14 mouse cellular contexts compared by ENCODE assay signal in the genomic region with DNA sequence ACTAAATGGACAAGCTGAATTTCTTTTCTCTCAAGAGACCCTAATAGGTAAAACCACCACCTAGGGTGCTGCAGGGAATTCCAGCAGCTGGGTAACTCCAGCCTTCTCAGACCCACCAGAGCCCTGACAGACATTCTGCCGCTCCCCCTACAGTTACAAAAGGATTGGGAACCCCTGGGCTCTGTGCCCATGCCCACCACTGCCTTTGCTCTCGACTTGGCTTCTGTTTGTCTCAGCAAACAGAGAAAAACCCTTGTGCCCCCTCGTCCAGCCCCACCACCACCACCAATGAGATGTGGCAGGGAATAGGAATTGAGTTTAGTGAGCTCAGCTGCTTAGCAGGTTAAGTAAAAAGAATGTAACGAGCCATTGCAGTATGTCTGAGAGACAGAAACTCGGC. TPM values are rescaled to one million over a fixed set of nuclear protein-coding genes. Genes with fewer than 3 reads are reported as not detected.
DNase-seq lines count a peak whose midpoint lies in the region; ATAC-seq and TF ChIP-seq lines count a peak whose summit lies in the region.
"Had no signal": no experiment of that assay in that cellular context is flagged by ENCODE, and none has a peak within 500 bp of the region (broad histone marks: within the 10 kb centered on the region; RNA-seq: fewer than 3 reads in every experiment).

No protein-coding gene starts in this region.

- no peaks in the 10 kb centered on the region for H3K9me3 ChIP-seq in forebrain, embryonic 16.5 days (ENCODE audit: control insufficient read depth, low read length)
- H3K9me3 ChIP-seq in limb, embryonic 15.5 days: no peaks in the 10 kb centered on the region

- no peak for TF ChIP-seq CTCF in cortical plate, adult 2 months (IDR thresholded peaks at IDR 0.05; ENCODE audit: extremely low read depth, insufficient read depth, low read length)

- H3K9ac ChIP-seq in forebrain, embryonic 16.5 days (replicated peaks; ENCODE audit: low read depth, low read length): 0 out of 2 replicates have a peak overlapping the region, but pooled peaks have one; percentile 1
- H3K9ac ChIP-seq in limb, embryonic 15.5 days: peak overlapping the region; percentile 10; the same call in 1 of the 2 replicates

- no peaks in the 10 kb centered on the region for H3K27me3 ChIP-seq in forebrain, embryonic 16.5 days (replicated peaks; ENCODE audit: control insufficient read depth, insufficient read depth, low read length)
- no peaks in the 10 kb centered on the region for H3K27me3 ChIP-seq in limb, embryonic 15.5 days
- H3K27me3 ChIP-seq: CH12.LX had no signal

- no peak for ATAC-seq in forebrain, embryonic 16.5 days
- ATAC-seq in limb, embryonic 15.5 days (ENCODE audit: insufficient number of reproducible peaks, low FRiP score, low TSS enrichment, low read depth): no peak
- ATAC-seq: inflammation-experienced regulatory T-cells, adult 6 months had no signal

- H3K4me3 ChIP-seq in cortical plate, adult 2 months (ENCODE audit: insufficient read depth, low read length): peak overlapping the region; percentile 92; the same call in 1 of the 2 replicates
- H3K4me3 ChIP-seq in forebrain, embryonic 16.5 days (replicated peaks; ENCODE audit: low read length): peak overlapping the region; percentile 100
- H3K4me3 ChIP-seq in limb, embryonic 15.5 days: no peak overlapping the region

- H3K4me2 ChIP-seq in forebrain, embryonic 16.5 days (ENCODE audit: low read length): peak overlapping the region; percentile 93
- H3K4me2 ChIP-seq in limb, embryonic 15.5 days: no peak overlapping the region

- TF ChIP-seq POLR2A in cortical plate, adult 2 months (IDR thresholded peaks at IDR 0.05; ENCODE audit: extremely low read depth, insufficient read depth, low read length): no peak

- WGBS in forebrain, embryonic 16.5 days: 13% methylated on average over 5 of the region's 5 CpGs
- WGBS in limb, embryonic 15.5 days: 42% methylated on average over 5 of the region's 5 CpGs

- H3K4me1 ChIP-seq in cortical plate, adult 2 months (ENCODE audit: control insufficient read depth, insufficient read depth, low read length): peaks cover 2% of the 10 kb centered on the region
- peaks cover 45% of the 10 kb centered on the region for H3K4me1 ChIP-seq in forebrain, embryonic 16.5 days (replicated peaks; ENCODE audit: control insufficient read depth, insufficient read depth, low read length)
- peaks cover 30% of the 10 kb centered on the region for H3K4me1 ChIP-seq in limb, embryonic 15.5 days

- peak; percentile 40 to 62 for DNase-seq in layer of hippocampus, postnatal 10 days (ENCODE audit: low spot score in 2 of 2)
- DNase-seq in layer of hippocampus, adult 8-10 months (ENCODE audit: low spot score in 2 of 2): no peak
- no peak for DNase-seq in ovary, adult 18-20 months (ENCODE audit: low spot score)
- no peak for DNase-seq in c-Kit-positive CD71-positive TER-119-positive erythroid progenitor cells, embryonic 14.5 days (ENCODE audit: low spot score)
- DNase-seq in layer of hippocampus, postnatal 36 days: no peak
- DNase-seq: layer of hippocampus, adult 9-11 months; lung, adult 18-20 months; right cerebral cortex, adult 18-20 months had no signal

- H3K36me3 ChIP-seq in forebrain, embryonic 16.5 days (ENCODE audit: control insufficient read depth, insufficient read depth): no peaks in the 10 kb centered on the region
- peaks cover 16% of the 10 kb centered on the region; the same call in 1 of the 2 replicates for H3K36me3 ChIP-seq in limb, embryonic 15.5 days

- no peak overlapping the region for H3K27ac ChIP-seq in cortical plate, adult 2 months (ENCODE audit: insufficient read depth, low read length)
- H3K27ac ChIP-seq in forebrain, embryonic 16.5 days (ENCODE audit: low read length): peak overlapping the region; percentile 95
- H3K27ac ChIP-seq in limb, embryonic 15.5 days: peak overlapping the region; percentile 90; the same call in 1 of the 2 replicates

RNA-seq across cellular contexts. Expression of gene Arl8a, which starts 2.4 kb away (rescaled TPM):
- total RNA-seq in layer of hippocampus, postnatal 10 days (2021): 100 to 1,000 TPM; 393 to 420 TPM
- total RNA-seq in layer of hippocampus, adult 8-10 months (2022): 100 to 1,000 TPM; 251 to 262 (median 254) TPM
- 354 and 358 TPM in 2 replicates for polyA plus RNA-seq in cortical plate, adult 2 months (2012; rRNA removed)
- 323 and 336 TPM in 2 replicates for polyA plus RNA-seq in forebrain, embryonic 16.5 days (2015; fragmentation: Nextera tagmentation; extraction: Ambion mirVana)
- 59.2 and 59.8 TPM in 2 replicates for polyA plus RNA-seq in limb, embryonic 15.5 days (2015; fragmentation: Nextera tagmentation; extraction: Ambion mirVana)
- total RNA-seq in layer of hippocampus, postnatal 36 days (2021): 100 to 1,000 TPM; 251 to 253 TPM

RNA-seq across cellular contexts. Expression of gene Ptpn7, which starts 16.5 kb away (rescaled TPM):
- under 1 TPM; 0.11 to 0.14 TPM for total RNA-seq in layer of hippocampus, postnatal 10 days (2021)
- under 1 TPM in 2 of 4 experiments, not detected in 2; 0.16 to 0.34 TPM for total RNA-seq in layer of hippocampus, adult 8-10 months (2022)
- 0.08 and 0.86 TPM in 2 replicates for polyA plus RNA-seq in cortical plate, adult 2 months (2012; rRNA removed)
- polyA plus RNA-seq in forebrain, embryonic 16.5 days (2015; fragmentation: Nextera tagmentation; extraction: Ambion mirVana): 0.24 and 0.27 TPM in 2 replicates
- 4.3 and 4.5 TPM in 2 replicates for polyA plus RNA-seq in limb, embryonic 15.5 days (2015; fragmentation: Nextera tagmentation; extraction: Ambion mirVana)
- not detected for total RNA-seq in layer of hippocampus, postnatal 36 days (2021)

RNA-seq across cellular contexts. Expression of gene Gpr37l1, which starts 18.5 kb away (rescaled TPM):
- 100 to 1,000 TPM; 120 to 129 TPM for total RNA-seq in layer of hippocampus, postnatal 10 days (2021)
- 100 to 1,000 TPM; 184 to 257 (median 204) TPM for total RNA-seq in layer of hippocampus, adult 8-10 months (2022)
- polyA plus RNA-seq in cortical plate, adult 2 months (2012; rRNA removed): 324 and 331 TPM in 2 replicates
- polyA plus RNA-seq in forebrain, embryonic 16.5 days (2015; fragmentation: Nextera tagmentation; extraction: Ambion mirVana): 0.24 and 0.48 TPM in 2 replicates
- polyA plus RNA-seq in limb, embryonic 15.5 days (2015; fragmentation: Nextera tagmentation; extraction: Ambion mirVana): 0.15 TPM in 1 of 2 replicates, not detected in the other
- total RNA-seq in layer of hippocampus, postnatal 36 days (2021): 100 to 1,000 TPM; 188 to 199 TPM
- total RNA-seq: CH12.LX; monocyte, adult 5-6 weeks had no signal
- polyA plus RNA-seq: inflammation-experienced regulatory T-cells, adult 6 months had no signal

RNA-seq across cellular contexts. Expression of gene Lgr6, which starts 43.9 kb away (rescaled TPM):
- total RNA-seq in layer of hippocampus, postnatal 10 days (2021): 1 to 10 TPM; 1.4 to 1.8 TPM
- total RNA-seq in layer of hippocampus, adult 8-10 months (2022): 1 to 10 TPM; 1.4 to 2.2 (median 1.9) TPM
- polyA plus RNA-seq in cortical plate, adult 2 months (2012; rRNA removed): 1.5 and 1.6 TPM in 2 replicates
- polyA plus RNA-seq in forebrain, embryonic 16.5 days (2015; fragmentation: Nextera tagmentation; extraction: Ambion mirVana): 0.53 and 0.60 TPM in 2 replicates
- polyA plus RNA-seq in limb, embryonic 15.5 days (2015; fragmentation: Nextera tagmentation; extraction: Ambion mirVana): 7.8 and 9.3 TPM in 2 replicates
- 1 to 10 TPM; 1.7 to 1.8 TPM for total RNA-seq in layer of hippocampus, postnatal 36 days (2021)
- total RNA-seq: monocyte, adult 5-6 weeks had no signal

Comparison
In these comparisons a context has a peak if more than half of its experiments do, and no peak if none do; other contexts are left out.
1. DNase-seq: peak in layer of hippocampus, postnatal 10 days (2 of 2); none in layer of hippocampus, adult 8-10 months (0 of 2), ovary, adult 18-20 months (single experiment), c-Kit-positive CD71-positive TER-119-positive erythroid progenitor cells, embryonic 14.5 days (single experiment) and layer of hippocampus, postnatal 36 days (0 of 2).